Mouse (Mus musculus) heart, postnatal 14 days (tissue): ENCODE measurements at regions not wholly inside any gene's neighbourhood (a gene's known extent, or its start where the extent isn't known, plus 50 kb on each side); places are given as distances from the start of the nearest gene placed in this dataset.
"Not testable (repeated sequence)": the region's sequence is repeated elsewhere in the genome, so short reads cannot be mapped to it uniquely, and the experiment has no call there.

Experiments
- DNase-seq, 2 experiments: peaks; one replicate each; pipeline ENCODE4 v3.0.0; 2021 to 2022
- intact Hi-C: fragments of 180-260 bp; cut with DNase I; formaldehyde crosslinking; loops from one replicate; pipeline ENCODE4 v1.15.1; 2025

- intact Hi-C loops = no loop called here
- DNase-seq = no peak
Observed at GRCm38 (mm10) chr14:114485781-114486180, 606.2 kb upstream of the Gpc5 start.

DNA sequence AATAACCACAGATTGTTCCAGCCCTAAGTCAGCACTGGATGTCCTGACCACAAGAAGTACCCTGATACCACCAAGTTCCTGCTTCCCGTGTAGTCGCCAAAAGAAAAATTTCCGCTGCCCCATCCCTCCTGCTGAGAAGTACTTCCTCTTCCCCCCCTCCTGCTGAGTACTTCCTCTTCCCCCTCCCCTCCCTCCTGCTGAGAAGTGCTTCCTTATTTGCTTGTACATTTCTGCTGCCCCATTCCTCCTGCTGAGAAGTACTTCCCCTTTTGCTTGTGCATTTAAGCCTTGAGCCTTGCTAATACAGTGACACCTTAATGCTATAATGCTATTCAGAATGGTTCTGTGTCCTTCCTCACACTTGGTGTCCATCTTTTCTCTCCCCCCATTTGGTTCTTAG, 598.6 kb upstream of the Gpc5 start:
- DNase-seq, intact Hi-C loops: not testable (repeated sequence)

DNA sequence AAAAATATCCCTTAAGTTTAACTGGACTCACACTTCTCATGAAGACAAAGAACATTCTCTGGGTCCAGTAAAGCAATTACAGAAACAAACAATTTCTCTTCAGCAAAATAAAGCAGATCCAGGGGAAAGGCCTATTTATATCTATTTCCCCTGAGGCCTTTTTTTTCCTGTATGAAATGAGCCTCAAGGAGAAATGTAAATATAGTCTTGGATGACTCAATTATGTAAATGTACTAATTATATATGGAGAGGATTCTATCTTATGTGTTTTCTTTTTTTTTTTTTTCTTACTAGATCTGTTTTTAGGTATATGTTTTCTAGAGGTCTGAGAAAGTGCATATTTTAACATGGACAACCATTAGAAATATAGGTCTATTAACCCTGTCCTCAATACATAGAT, 587.0 kb upstream of the Gpc5 start:
- intact Hi-C loops = no loop called here
- no peak for DNase-seq

DNA sequence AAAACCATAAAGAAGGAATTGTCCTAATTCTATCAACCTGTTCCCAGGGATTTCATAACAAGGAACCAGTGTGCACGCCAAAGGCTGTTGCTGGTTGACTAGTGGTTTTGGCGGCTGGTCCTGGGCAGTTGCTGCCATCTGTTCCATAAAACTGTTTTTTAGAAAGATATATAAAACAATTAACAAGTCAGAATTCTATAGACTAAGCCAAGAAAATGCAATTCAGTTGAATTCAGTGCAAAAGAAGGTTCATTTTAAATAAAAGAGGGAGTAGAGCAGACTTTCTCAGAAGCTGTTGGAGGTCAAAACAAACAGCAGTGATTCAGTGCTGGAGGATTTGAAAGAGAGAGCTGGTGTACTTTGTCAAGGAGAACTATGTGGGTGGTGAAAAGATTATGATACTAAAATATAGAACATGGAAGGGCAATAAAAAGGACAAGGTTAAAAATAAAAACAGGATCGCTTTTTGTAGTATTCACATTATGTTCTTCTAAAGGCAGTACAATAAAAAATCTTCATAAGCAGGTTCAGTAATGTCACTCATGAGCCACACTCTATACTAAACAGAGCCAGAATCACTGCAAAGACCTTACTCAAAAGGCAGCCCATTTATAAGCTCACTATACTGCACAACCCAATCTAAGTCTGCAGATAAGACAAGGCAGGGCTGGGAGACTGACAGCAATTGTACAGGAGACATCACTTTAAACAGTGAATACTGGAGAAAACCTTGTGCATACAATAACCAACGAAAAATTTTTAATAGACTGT, 543.9 kb upstream of the Gpc5 start:
- DNase-seq = no peak
- intact Hi-C loops = no loop called here

GRCm38 (mm10) chr14:114549101-114549500, 542.9 kb upstream of the Gpc5 start:
- DNase-seq = no peak
- intact Hi-C loops = no loop called here

- no peak for DNase-seq
- intact Hi-C loops = no loop called here
Observed at GRCm38 (mm10) chr14:114566411-114567030, 525.5 kb upstream of the Gpc5 start.

DNA sequence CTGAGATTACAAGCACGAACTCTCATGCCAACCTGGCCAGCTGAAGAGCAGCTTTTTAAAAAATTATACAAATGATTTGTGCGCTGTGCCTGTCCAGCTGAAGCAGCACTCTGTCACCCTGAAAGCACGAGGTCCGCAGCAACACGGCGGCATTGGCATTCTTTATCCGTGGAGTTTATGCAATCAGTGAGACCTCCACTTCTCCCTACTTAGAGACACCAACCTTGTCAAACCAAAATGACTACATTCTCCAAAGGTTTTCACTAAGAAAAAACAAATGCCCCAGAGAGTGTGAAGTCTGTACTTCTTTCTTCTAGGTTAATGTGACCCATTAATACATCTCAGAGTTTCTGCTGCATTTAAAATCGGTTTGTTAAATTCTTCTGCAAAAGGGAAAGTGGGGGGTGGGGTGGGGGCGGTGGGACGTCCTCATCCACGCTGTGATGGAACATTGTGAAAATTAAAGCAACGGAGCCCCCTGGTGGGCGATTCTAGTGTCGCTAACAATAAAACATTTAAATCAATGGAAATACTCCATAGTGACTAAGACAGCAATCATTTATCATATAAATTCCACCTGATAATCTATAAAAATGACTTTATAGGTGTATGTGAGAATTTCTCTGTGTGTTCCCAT, 524.2 kb upstream of the Gpc5 start:
- intact Hi-C loops = no loop called here

DNA sequence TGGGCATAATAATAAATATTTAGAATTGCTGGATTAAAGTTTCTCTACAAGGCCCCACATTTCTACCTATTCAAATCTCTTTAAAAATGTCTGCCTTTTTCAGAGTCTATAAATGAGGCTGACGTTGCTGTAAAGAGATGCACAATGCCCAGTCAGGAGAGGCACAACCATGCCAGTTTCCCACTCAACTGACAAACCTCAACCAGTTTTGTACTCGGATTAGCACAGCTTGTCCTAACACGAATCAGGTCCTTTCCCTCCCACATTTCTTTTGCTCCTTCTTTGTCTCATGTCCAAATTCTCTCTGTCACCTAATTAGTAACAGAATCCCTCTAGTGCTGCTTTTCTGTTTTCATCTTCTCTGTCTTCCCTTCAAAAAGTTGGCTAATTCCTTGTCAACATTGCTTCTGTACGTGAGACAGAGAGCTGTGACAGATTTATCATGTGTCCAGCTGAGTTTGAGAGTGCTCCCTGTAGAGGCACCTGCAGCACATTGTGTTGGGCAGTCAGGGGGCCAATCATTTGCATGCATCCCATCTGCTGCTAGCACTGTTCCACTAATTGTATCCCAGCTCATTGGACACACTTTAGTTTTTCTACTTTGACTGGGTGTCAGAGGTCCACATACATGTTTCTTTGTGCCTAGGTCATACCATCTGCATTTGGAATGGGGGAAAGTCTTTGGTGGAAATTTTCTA, 504.5 kb upstream of the Gpc5 start:
- DNase-seq = no peak
- intact Hi-C loops = no loop called here

More for the DNA sequence above, 524.2 kb upstream of the Gpc5 start:
- peak; percentile 13 to 43 for DNase-seq

DNA sequence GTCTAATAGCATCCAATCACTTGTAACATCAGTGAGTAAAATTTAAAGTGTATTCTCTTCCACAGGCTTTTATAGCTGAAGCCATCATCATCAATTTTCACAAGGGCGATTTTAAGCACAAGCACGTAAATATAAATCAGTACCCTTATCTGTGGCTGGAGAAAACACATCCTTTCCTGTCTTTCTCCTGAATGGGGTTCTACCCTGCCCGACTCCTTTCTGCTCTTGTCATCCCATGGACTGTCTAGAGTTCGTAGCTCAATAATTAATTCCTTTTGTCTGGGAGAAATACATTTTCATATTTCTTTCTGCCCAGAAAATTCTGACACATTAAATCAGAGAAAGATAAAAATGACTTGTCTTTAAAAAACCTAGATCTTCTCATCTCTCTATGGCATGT, 482.7 kb upstream of the Gpc5 start:
- DNase-seq = no peak
- intact Hi-C loops = no loop called here

DNA sequence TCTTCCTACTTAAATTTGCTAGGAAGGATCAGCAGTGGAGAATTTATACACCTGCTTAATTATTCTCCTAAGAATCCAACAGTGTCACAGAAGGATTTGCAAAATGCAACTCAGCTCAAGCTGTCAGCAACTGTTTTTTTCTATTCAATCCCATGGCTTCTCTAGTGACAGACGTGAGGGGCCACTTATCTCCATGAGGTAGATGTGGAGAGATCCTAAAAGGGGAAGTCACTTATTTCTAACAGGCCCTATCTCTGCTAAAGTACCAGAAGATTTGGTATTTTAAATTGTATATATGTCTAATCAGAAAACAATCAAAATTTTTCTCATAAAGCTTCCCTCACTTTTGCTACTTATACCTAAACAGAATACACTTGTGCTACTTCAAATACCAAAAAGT, 479.6 kb upstream of the Gpc5 start:
- intact Hi-C loops = no loop called here
- DNase-seq = no peak

DNA sequence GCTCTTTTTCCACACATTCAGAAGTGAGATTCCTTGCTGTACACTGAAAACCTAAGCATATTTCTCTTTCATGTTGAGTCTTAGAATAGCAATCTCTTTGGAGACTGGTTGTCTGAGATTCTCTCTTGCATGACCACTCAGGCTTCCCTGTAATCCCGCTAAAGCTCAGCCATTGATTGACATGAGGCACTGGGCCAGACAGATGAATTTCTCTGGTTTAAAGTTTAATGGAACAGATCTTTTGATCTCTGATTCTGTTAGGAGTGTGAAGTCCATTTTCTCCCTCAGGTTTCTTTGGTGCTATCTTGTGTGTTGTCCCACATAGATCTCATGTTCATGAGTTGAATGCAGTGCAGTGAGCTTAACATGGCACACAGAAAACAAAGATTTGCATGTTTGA, 435.4 kb upstream of the Gpc5 start:
- intact Hi-C loops = no loop called here
- no peak for DNase-seq

GRCm38 (mm10) chr14:114662028-114662427, 430.0 kb upstream of the Gpc5 start:
- intact Hi-C loops = no loop called here
- DNase-seq = no peak

DNA sequence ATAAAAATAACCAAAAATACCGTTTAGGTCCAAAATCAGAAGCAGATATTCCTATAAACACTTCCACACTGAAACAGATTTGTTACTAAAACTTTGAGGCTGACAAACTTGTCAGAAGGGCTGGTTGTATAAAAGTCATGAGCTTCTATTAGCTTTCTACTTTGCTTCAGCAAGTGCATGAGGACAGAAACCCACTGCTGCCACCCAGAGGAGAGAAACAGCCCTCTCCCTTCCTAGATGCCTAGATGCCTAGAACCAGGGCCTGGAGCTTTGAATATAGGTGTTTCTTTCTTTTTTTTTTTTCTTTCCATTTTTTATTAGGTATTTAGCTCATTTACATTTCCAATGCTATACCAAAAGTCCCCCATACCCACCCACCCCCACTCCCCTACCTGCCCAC, 406.9 kb upstream of the Gpc5 start:
- DNase-seq = no peak
- intact Hi-C loops = no loop called here

DNA sequence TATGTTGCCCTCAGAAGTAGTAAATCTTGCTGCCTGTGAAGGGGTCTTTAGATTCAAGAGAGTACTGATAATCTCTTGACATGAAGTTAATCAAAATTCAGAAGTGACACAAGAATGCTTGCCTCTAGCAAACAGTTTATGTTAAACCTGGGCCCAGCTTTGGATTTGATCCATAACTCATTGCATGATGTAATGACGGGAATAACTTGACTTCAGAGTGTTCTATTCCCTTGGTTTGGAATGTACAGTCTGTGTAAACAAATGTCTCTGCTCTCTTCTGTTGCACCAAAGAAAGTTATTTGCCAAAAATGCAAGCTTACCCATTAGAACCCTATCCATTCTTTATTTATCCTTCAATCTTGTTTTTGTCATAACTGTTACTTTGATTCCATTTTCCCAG, 397.1 kb upstream of the Gpc5 start:
- DNase-seq = no peak
- intact Hi-C loops = no loop called here

GRCm38 (mm10) chr14:114697543-114697942, 394.5 kb upstream of the Gpc5 start:
- DNase-seq = no peak

GRCm38 (mm10) chr14:114723080-114723479, 368.9 kb upstream of the Gpc5 start:
- intact Hi-C loops = no loop called here
- DNase-seq = no peak

More at GRCm38 (mm10) chr14:114697543-114697942, 394.5 kb upstream of the Gpc5 start:
- intact Hi-C loops = no loop called here

DNA sequence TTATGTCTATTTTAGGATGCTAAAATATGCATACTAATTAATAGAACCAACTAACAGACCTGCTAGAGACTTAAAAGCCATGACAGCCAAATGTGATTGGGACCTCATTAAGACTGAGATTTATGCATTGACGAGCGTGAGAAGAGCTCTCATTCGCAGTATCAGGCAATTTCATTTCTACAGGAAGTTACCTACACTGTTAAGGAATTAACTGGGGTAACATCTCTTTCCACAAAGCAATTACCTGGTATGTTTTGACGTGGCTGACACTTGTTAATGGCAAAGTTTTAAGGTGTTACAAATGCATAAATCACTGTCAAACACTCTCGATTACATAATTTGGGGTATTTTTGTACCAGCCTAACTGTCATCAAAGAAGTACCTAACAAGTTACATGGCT, 324.7 kb upstream of the Gpc5 start:
- intact Hi-C loops = no loop called here
- DNase-seq = no peak

DNA sequence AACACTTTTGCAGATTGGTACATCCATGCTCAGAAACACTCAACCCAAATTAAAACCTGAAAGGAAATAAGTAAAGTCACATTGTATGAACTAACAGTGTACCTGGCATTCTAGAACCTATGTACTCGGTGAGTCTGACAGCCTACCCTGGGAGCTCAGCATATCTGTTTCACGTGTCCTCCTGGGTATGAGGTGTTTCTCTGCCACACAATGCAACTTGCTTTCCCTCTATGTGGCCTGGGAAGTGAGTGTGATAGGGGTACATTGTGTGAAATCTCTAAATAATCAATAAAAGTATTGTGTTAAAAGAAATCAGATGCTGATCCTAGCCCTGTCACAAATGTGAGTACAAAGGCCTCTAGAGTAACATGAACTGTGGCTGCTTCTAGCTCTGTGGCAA, 315.3 kb upstream of the Gpc5 start:
- intact Hi-C loops = no loop called here
- no peak for DNase-seq

DNA sequence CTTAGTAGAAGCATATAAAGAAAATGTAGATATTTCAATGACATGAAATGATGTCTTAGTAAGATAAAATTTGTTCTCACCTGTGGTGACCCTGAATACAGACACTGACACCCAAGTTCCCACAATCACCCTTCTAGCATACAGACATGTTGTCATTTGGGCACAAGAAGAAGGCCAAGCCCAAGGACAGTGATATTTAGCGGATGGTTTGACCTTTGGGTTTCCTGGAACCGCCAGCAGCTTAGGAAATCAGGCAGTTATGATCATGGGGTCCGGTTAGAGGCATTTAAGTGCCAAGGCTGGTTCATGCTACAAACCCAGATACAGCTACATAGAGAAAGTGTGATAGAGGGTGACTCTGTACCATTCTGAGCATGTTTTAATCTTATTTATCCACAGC, 310.2 kb upstream of the Gpc5 start:
- no peak for DNase-seq
- intact Hi-C loops = no loop called here

- intact Hi-C loops = no loop called here
Observed at GRCm38 (mm10) chr14:114790946-114791830, 300.8 kb upstream of the Gpc5 start.

More at GRCm38 (mm10) chr14:114790946-114791830, 300.8 kb upstream of the Gpc5 start:
- peak; percentile 51 to 72 for DNase-seq
